Mouse (Mus musculus): ENCODE results near the gene Gm9573. TPM values are rescaled to one million over a fixed set of nuclear protein-coding genes. Genes with fewer than 3 reads are reported as not detected.

Gm9573 gene
- polyA plus RNA-seq, 1 experiment from 2014 or later: 2.6 TPM

- no peak overlapping the region for H3K27ac ChIP-seq (replicated peaks)
Measured at GRCm38 (mm10) chr17:35633992-35634391, 7.6 kb upstream of the Gm9573 start.

GRCm38 (mm10) chr17:35617127-35617526 is 9.3 kb downstream of the Gm9573 start:
- no peak overlapping the region for H3K4me3 ChIP-seq (ENCODE audit: low read depth, low read length)
- H3K9ac ChIP-seq (ENCODE audit: low read length): no peak overlapping the region
- H3K27me3 ChIP-seq (ENCODE audit: control insufficient read depth, insufficient read depth, low read length): no peaks in the 10 kb centered on the region
- DNase-seq (ENCODE audit: low spot score) (peak; percentile 43), ATAC-seq (ENCODE audit: low FRiP score, low TSS enrichment) (peak; percentile 87)
- H3K4me2 ChIP-seq (replicated peaks; ENCODE audit: low read depth): no peak overlapping the region
- TF ChIP-seq CTCF (IDR thresholded peaks at IDR 0.05; ENCODE audit: low read depth) (no peak), EP300 (optimal IDR thresholded peaks at IDR 0.05) (no peak)
- H3K4me1 ChIP-seq (replicated peaks; ENCODE audit: control insufficient read depth, insufficient read depth): no peaks in the 10 kb centered on the region
- H3K27ac ChIP-seq (replicated peaks): no peak overlapping the region
- H3K36me3 ChIP-seq (ENCODE audit: control insufficient read depth, insufficient read depth, low read length): no peaks in the 10 kb centered on the region
- H3K9me3 ChIP-seq (ENCODE audit: control insufficient read depth, low read length): no peaks in the 10 kb centered on the region; the same call in 1 of the 2 replicates
- WGBS: 68% methylated on average over 4 of the region's 4 CpGs

More at GRCm38 (mm10) chr17:35633992-35634391, 7.6 kb upstream of the Gm9573 start:
- Histone ChIP-seq H3K36me3 (ENCODE audit: control insufficient read depth, insufficient read depth, low read length) (no peaks in the 10 kb centered on the region), H3K4me2 (replicated peaks; ENCODE audit: low read depth) (no peak overlapping the region), H3K27me3 (ENCODE audit: control insufficient read depth, insufficient read depth, low read length) (no peaks in the 10 kb centered on the region), H3K4me1 (replicated peaks; ENCODE audit: control insufficient read depth, insufficient read depth) (no peaks in the 10 kb centered on the region), H3K9ac (ENCODE audit: low read length) (no peak overlapping the region), H3K9me3 (ENCODE audit: control insufficient read depth, low read length) (no peaks in the 10 kb centered on the region), H3K4me3 (ENCODE audit: low read depth, low read length) (no peak overlapping the region)
- peak; percentile 71 for ATAC-seq (ENCODE audit: low FRiP score, low TSS enrichment)
- WGBS: 8% methylated on average over 1 of the region's 1 CpGs
- peak; percentile 84 for DNase-seq (ENCODE audit: low spot score)
- TF ChIP-seq CTCF (IDR thresholded peaks at IDR 0.05; ENCODE audit: low read depth) (peak; percentile 80), EP300 (optimal IDR thresholded peaks at IDR 0.05) (no peak)

GRCm38 (mm10) chr17:35601736-35602354 is 24.6 kb downstream of the Gm9573 start:
- DNase-seq (ENCODE audit: low spot score) (peak; percentile 69), ATAC-seq (ENCODE audit: low FRiP score, low TSS enrichment) (peak; percentile 80)
- Histone ChIP-seq H3K4me3 (ENCODE audit: low read depth, low read length) (no peak overlapping the region), H3K27ac (replicated peaks) (no peak overlapping the region), H3K4me2 (replicated peaks; ENCODE audit: low read depth) (no peak overlapping the region; the same call in 1 of the 2 replicates), H3K9ac (ENCODE audit: low read length) (no peak overlapping the region), H3K36me3 (ENCODE audit: control insufficient read depth, insufficient read depth, low read length) (no peaks in the 10 kb centered on the region), H3K27me3 (ENCODE audit: control insufficient read depth, insufficient read depth, low read length) (no peaks in the 10 kb centered on the region), H3K4me1 (replicated peaks; ENCODE audit: control insufficient read depth, insufficient read depth) (no peaks in the 10 kb centered on the region), H3K9me3 (ENCODE audit: control insufficient read depth, low read length) (no peaks in the 10 kb centered on the region)
- no peak for TF ChIP-seq EP300 (optimal IDR thresholded peaks at IDR 0.05)
- TF ChIP-seq CTCF (IDR thresholded peaks at IDR 0.05; ENCODE audit: low read depth): no peak
- WGBS: 28% methylated on average over 8 of the region's 8 CpGs

GRCm38 (mm10) chr17:35601249-35601648 is 25.2 kb downstream of the Gm9573 start, which contains the start of gene Sfta2:
Gene Sfta2, plus strand, starts transcription at chr17:35601549.
- no peak for TF ChIP-seq CTCF (IDR thresholded peaks at IDR 0.05; ENCODE audit: low read depth)
- TF ChIP-seq EP300 (optimal IDR thresholded peaks at IDR 0.05): no peak
- H3K9me3 ChIP-seq (ENCODE audit: control insufficient read depth, low read length): no peaks in the 10 kb centered on the region
- no peak within 1 kb of the TSS; the same call in 1 of the 2 replicates for H3K4me2 ChIP-seq (replicated peaks; ENCODE audit: low read depth)
- peak within 1 kb of the TSS; percentile 45; the same call in 1 of the 2 replicates for H3K27ac ChIP-seq (replicated peaks)
- DNase-seq (ENCODE audit: low spot score): no peak
- no peaks in the 10 kb centered on the region for H3K27me3 ChIP-seq (ENCODE audit: control insufficient read depth, insufficient read depth, low read length)
- ATAC-seq (ENCODE audit: low FRiP score, low TSS enrichment): no peak
- WGBS: 36% methylated on average over 2 of the region's 2 CpGs
- no peaks in the 10 kb centered on the region for H3K4me1 ChIP-seq (replicated peaks; ENCODE audit: control insufficient read depth, insufficient read depth)
- no peak within 1 kb of the TSS for H3K4me3 ChIP-seq (ENCODE audit: low read depth, low read length)
- H3K9ac ChIP-seq (ENCODE audit: low read length): no peak within 1 kb of the TSS
- H3K36me3 ChIP-seq (ENCODE audit: control insufficient read depth, insufficient read depth, low read length): no peaks in the 10 kb centered on the region

- Histone ChIP-seq H3K9me3 (ENCODE audit: control insufficient read depth, low read length) (no peaks in the 10 kb centered on the region), H3K27ac (replicated peaks) (peak overlapping the region; percentile 61; the same call in 1 of the 2 replicates), H3K9ac (ENCODE audit: low read length) (no peak overlapping the region), H3K4me1 (replicated peaks; ENCODE audit: control insufficient read depth, insufficient read depth) (no peaks in the 10 kb centered on the region), H3K4me3 (ENCODE audit: low read depth, low read length) (no peak overlapping the region), H3K4me2 (replicated peaks; ENCODE audit: low read depth) (no peak overlapping the region), H3K27me3 (ENCODE audit: control insufficient read depth, insufficient read depth, low read length) (no peaks in the 10 kb centered on the region), H3K36me3 (ENCODE audit: control insufficient read depth, insufficient read depth, low read length) (no peaks in the 10 kb centered on the region)
- 77% methylated on average over 3 of the region's 3 CpGs for WGBS
- DNase-seq (ENCODE audit: low spot score): peak; percentile 49
- no peak for TF ChIP-seq EP300 (optimal IDR thresholded peaks at IDR 0.05)
- no peak for TF ChIP-seq CTCF (IDR thresholded peaks at IDR 0.05; ENCODE audit: low read depth)
- peak; percentile 87 for ATAC-seq (ENCODE audit: low FRiP score, low TSS enrichment)
Measured at GRCm38 (mm10) chr17:35597399-35597798, 29.0 kb downstream of the Gm9573 start.

GRCm38 (mm10) chr17:35594456-35594855 is 32.0 kb downstream of the Gm9573 start:
- Histone ChIP-seq H3K36me3 (ENCODE audit: control insufficient read depth, insufficient read depth, low read length) (no peaks in the 10 kb centered on the region), H3K27ac (replicated peaks) (no peak overlapping the region)

More at GRCm38 (mm10) chr17:35594456-35594855, 32.0 kb downstream of the Gm9573 start:
- Histone ChIP-seq H3K9ac (ENCODE audit: low read length) (no peak overlapping the region), H3K27me3 (ENCODE audit: control insufficient read depth, insufficient read depth, low read length) (no peaks in the 10 kb centered on the region), H3K4me2 (replicated peaks; ENCODE audit: low read depth) (no peak overlapping the region), H3K4me1 (replicated peaks; ENCODE audit: control insufficient read depth, insufficient read depth) (no peaks in the 10 kb centered on the region), H3K4me3 (ENCODE audit: low read depth, low read length) (no peak overlapping the region), H3K9me3 (ENCODE audit: control insufficient read depth, low read length) (no peaks in the 10 kb centered on the region)
- ATAC-seq (ENCODE audit: low FRiP score, low TSS enrichment) (no peak), DNase-seq (ENCODE audit: low spot score) (no peak)
- TF ChIP-seq CTCF (IDR thresholded peaks at IDR 0.05; ENCODE audit: low read depth) (no peak), EP300 (optimal IDR thresholded peaks at IDR 0.05) (no peak)
- WGBS: 87% methylated on average over 7 of the region's 7 CpGs

Measured in stomach, postnatal 0 days (tissue).